Mouse (Mus musculus): ENCODE data around the gene Garnl3. TPM values are rescaled to one million over a fixed set of nuclear protein-coding genes. Genes with fewer than 3 reads are reported as not detected.

Gene Garnl3
- polyA plus RNA-seq (2015; fragmentation: Nextera tagmentation; extraction: Ambion mirVana): 5.0 and 6.6 TPM in 2 replicates

GRCm38 (mm10) chr2:33131500-33132092, at the start of gene Garnl3:
Gene Garnl3, minus strand, starts transcription at chr2:33131654.

GRCm38 (mm10) chr2:32981725-32982271, 149.7 kb downstream of the Garnl3 start, which contains the start of gene Slc2a8:
Gene Slc2a8, minus strand, starts transcription at chr2:32982083.

GRCm38 (mm10) chr2:32961192-32961995, 170.1 kb downstream of the Garnl3 start, which contains the start of the genes Rpl12 and Lrsam1:
Gene Rpl12, plus strand, starts transcription at chr2:32961559.
Gene Lrsam1, minus strand, starts transcription at chr2:32961614.

Other genes with a start within 250 kb of the Garnl3 start
- 200 and 203 TPM in 2 replicates for gene Rpl12, start 170.1 kb downstream of the Garnl3 start, polyA plus RNA-seq (2015; fragmentation: Nextera tagmentation; extraction: Ambion mirVana)
- gene Lrsam1, start 170.0 kb downstream of the Garnl3 start, polyA plus RNA-seq (2015; fragmentation: Nextera tagmentation; extraction: Ambion mirVana): 2.7 TPM in 2 replicates
- 15.5 and 17.9 TPM in 2 replicates for gene Slc2a8, start 149.6 kb downstream of the Garnl3 start, polyA plus RNA-seq (2015; fragmentation: Nextera tagmentation; extraction: Ambion mirVana)
- gene Angptl2, start 84.4 kb upstream of the Garnl3 start, polyA plus RNA-seq (2015; fragmentation: Nextera tagmentation; extraction: Ambion mirVana): 15.5 and 23.1 TPM in 2 replicates
- 2.2 and 2.3 TPM in 2 replicates for gene Ralgps1, start 239.8 kb upstream of the Garnl3 start, polyA plus RNA-seq (2015; fragmentation: Nextera tagmentation; extraction: Ambion mirVana)